Mouse (Mus musculus) embryonic facial prominence, embryonic 15.5 days (tissue): ENCODE results near the gene Padi4. TPM values are rescaled to one million over a fixed set of nuclear protein-coding genes. Genes with fewer than 3 reads are reported as not detected.
A peak's percentile ranks its signal among the peaks of the same experiment; 100 is the strongest.

Experiments used
- ATAC-seq: fragments of 200-750 bp; cut with Nextera tagmentation; 2 replicates; pipeline ENCODE4 v1.8.0; 2017; ENCODE audit warnings: low read depth, moderate TSS enrichment; ENCODE audit not compliant: insufficient number of reproducible peaks, low FRiP score, low TSS enrichment
- H3K27ac ChIP-seq: fragments of 300-500 bp; sonication (generic); replicated peaks from 2 replicates; pipeline ENCODE4 v1.5.1; 2015; ENCODE audit warnings: mild to moderate bottlenecking, inconsistent platforms
- H3K27me3 ChIP-seq: fragments of 300-500 bp; sonication (generic); 2 replicates; pipeline ENCODE4 v1.6.1; 2015; ENCODE audit warnings: inconsistent platforms
- H3K36me3 ChIP-seq: fragments of 300-500 bp; sonication (generic); 2 replicates; pipeline ENCODE4 v1.6.1; 2015; ENCODE audit warnings: mild to moderate bottlenecking, inconsistent platforms
- H3K4me1 ChIP-seq: fragments of 300-500 bp; sonication (generic); 2 replicates; pipeline ENCODE4 v1.6.1; 2015; ENCODE audit warnings: inconsistent platforms
- H3K4me2 ChIP-seq: fragments of 300-500 bp; sonication (generic); replicated peaks from 2 replicates; pipeline ENCODE4 v1.6.1; 2015; ENCODE audit warnings: mild to moderate bottlenecking, inconsistent platforms
- H3K4me3 ChIP-seq: fragments of 300-500 bp; sonication (generic); replicated peaks from 2 replicates; pipeline ENCODE4 v1.5.1; 2015; ENCODE audit warnings: mild to moderate bottlenecking, inconsistent platforms
- H3K9ac ChIP-seq: fragments of 300-500 bp; sonication (generic); 2 replicates; pipeline ENCODE4 v1.6.1; 2015; ENCODE audit warnings: inconsistent platforms
- H3K9me3 ChIP-seq: fragments of 300-500 bp; sonication (generic); replicated peaks from 2 replicates; pipeline ENCODE4 v1.6.1; 2016; ENCODE audit warnings: inconsistent platforms
- WGBS: fragments of 180-500 bp; shearing (Covaris S2); methylation state at CpG from one replicate; pipeline ENCODE4 v1.1.7; 2015; 5-methylcytosine and 5-hydroxymethylcytosine counted together
- polyA plus RNA-seq: library from polyadenylated mRNA; unstranded; fragments of >200 nt; fragmentation: Nextera tagmentation; extraction: Ambion mirVana; gene quantifications from 2 replicates; pipeline ENCODE4 v1.2.1, GENCODE M21; 2015

The Padi4 gene
- 1.7 and 1.9 TPM in 2 replicates for polyA plus RNA-seq

- H3K9ac ChIP-seq = no peak within 1 kb of the TSS
- no peak within 1 kb of the TSS for H3K27ac ChIP-seq
- H3K9me3 ChIP-seq = no peaks in the 10 kb centered on the region
- H3K36me3 ChIP-seq = no peaks in the 10 kb centered on the region
- 0 out of 2 replicates have a peak, but pooled peaks cover 7% of the 10 kb centered on the region for H3K4me1 ChIP-seq
- no peak within 1 kb of the TSS for H3K4me2 ChIP-seq
- no peaks in the 10 kb centered on the region for H3K27me3 ChIP-seq
- WGBS = 79% methylated on average over 21 of the region's 21 CpGs
- H3K4me3 ChIP-seq = no peak within 1 kb of the TSS
- no peak for ATAC-seq
These were observed at the start of gene Padi4 for GRCm38 (mm10) chr4:140774025-140774800. Gene Padi4 (minus strand): TSS chr4:140774236.

- H3K9ac ChIP-seq = no peak overlapping the region
- H3K4me2 ChIP-seq = no peak overlapping the region
- no peak overlapping the region for H3K4me3 ChIP-seq
- no peaks in the 10 kb centered on the region for H3K4me1 ChIP-seq
- H3K9me3 ChIP-seq = peaks cover 13% of the 10 kb centered on the region; the same call in 1 of the 2 replicates
- H3K36me3 ChIP-seq = no peaks in the 10 kb centered on the region
- WGBS = 70% methylated on average over 5 of the region's 5 CpGs
- ATAC-seq = no peak
- no peaks in the 10 kb centered on the region for H3K27me3 ChIP-seq
- H3K27ac ChIP-seq = no peak overlapping the region
These were observed 48.0 kb upstream of the Padi4 start for GRCm38 (mm10) chr4:140821988-140822387.

GRCm38 (mm10) chr4:140817413-140817812 lies 43.4 kb upstream of the Padi4 start:
- no peaks in the 10 kb centered on the region; the same call in 1 of the 2 replicates for H3K9me3 ChIP-seq
- H3K36me3 ChIP-seq = no peaks in the 10 kb centered on the region
- H3K4me1 ChIP-seq = peaks cover 29% of the 10 kb centered on the region
- no peak for ATAC-seq
- no peak overlapping the region for H3K4me3 ChIP-seq
- H3K9ac ChIP-seq = no peak overlapping the region
- no peak overlapping the region for H3K4me2 ChIP-seq
- 93% methylated on average over 8 of the region's 8 CpGs for WGBS
- H3K27ac ChIP-seq = no peak overlapping the region
- no peaks in the 10 kb centered on the region; the same call in 1 of the 2 replicates for H3K27me3 ChIP-seq

- no peak overlapping the region for H3K27ac ChIP-seq
- peaks cover 32% of the 10 kb centered on the region for H3K4me1 ChIP-seq
- H3K4me2 ChIP-seq = no peak overlapping the region
- H3K36me3 ChIP-seq = no peaks in the 10 kb centered on the region
- H3K27me3 ChIP-seq = no peaks in the 10 kb centered on the region; the same call in 1 of the 2 replicates
- no peak for ATAC-seq
- 46% methylated on average over 10 of the region's 10 CpGs for WGBS
- no peak overlapping the region for H3K9ac ChIP-seq
- H3K4me3 ChIP-seq = no peak overlapping the region
- H3K9me3 ChIP-seq = no peaks in the 10 kb centered on the region; the same call in 1 of the 2 replicates
These were observed 42.2 kb upstream of the Padi4 start for GRCm38 (mm10) chr4:140815996-140816917.

- ATAC-seq = no peak
- H3K27me3 ChIP-seq = no peaks in the 10 kb centered on the region; the same call in 1 of the 2 replicates
These were observed 41.5 kb upstream of the Padi4 start for GRCm38 (mm10) chr4:140815496-140815895.

GRCm38 (mm10) chr4:140814241-140815225 lies 40.5 kb upstream of the Padi4 start:
- no peaks in the 10 kb centered on the region for H3K36me3 ChIP-seq
- H3K9me3 ChIP-seq = no peaks in the 10 kb centered on the region; the same call in 1 of the 2 replicates
- H3K27me3 ChIP-seq = no peaks in the 10 kb centered on the region; the same call in 1 of the 2 replicates
- H3K4me3 ChIP-seq = peak overlapping the region; percentile 40
- ATAC-seq = peak; percentile 49; the same call in 1 of the 2 replicates
- peak overlapping the region; percentile 13; the same call in 1 of the 2 replicates for H3K9ac ChIP-seq
- peaks cover 32% of the 10 kb centered on the region for H3K4me1 ChIP-seq
- H3K4me2 ChIP-seq = peak overlapping the region; percentile 70
- H3K27ac ChIP-seq = peak overlapping the region; percentile 65
- WGBS = 22% methylated on average over 36 of the region's 36 CpGs

More at GRCm38 (mm10) chr4:140815496-140815895, 41.5 kb upstream of the Padi4 start:
- Histone ChIP-seq H3K4me1 (peaks cover 32% of the 10 kb centered on the region), H3K4me3 (no peak overlapping the region), H3K27ac (no peak overlapping the region), H3K9ac (no peak overlapping the region), H3K36me3 (no peaks in the 10 kb centered on the region), H3K9me3 (no peaks in the 10 kb centered on the region; the same call in 1 of the 2 replicates), H3K4me2 (no peak overlapping the region)
- 61% methylated on average over 5 of the region's 5 CpGs for WGBS

- H3K27me3 ChIP-seq = no peaks in the 10 kb centered on the region; the same call in 1 of the 2 replicates
- no peak for ATAC-seq
- H3K4me1 ChIP-seq = peaks cover 32% of the 10 kb centered on the region
- H3K27ac ChIP-seq = peak overlapping the region; percentile 65; the same call in 1 of the 2 replicates
- no peaks in the 10 kb centered on the region for H3K36me3 ChIP-seq
- H3K4me3 ChIP-seq = peak overlapping the region; percentile 40
- 5% methylated on average over 13 of the region's 13 CpGs for WGBS
- H3K9me3 ChIP-seq = no peaks in the 10 kb centered on the region; the same call in 1 of the 2 replicates
- H3K9ac ChIP-seq = peak overlapping the region; percentile 13
- peak overlapping the region; percentile 70 for H3K4me2 ChIP-seq
These were observed 39.5 kb upstream of the Padi4 start for GRCm38 (mm10) chr4:140813358-140814185.

GRCm38 (mm10) chr4:140812609-140813008 lies 38.6 kb upstream of the Padi4 start:
- H3K36me3 ChIP-seq = no peaks in the 10 kb centered on the region
- no peak overlapping the region for H3K27ac ChIP-seq

GRCm38 (mm10) chr4:140812191-140812590 lies 38.2 kb upstream of the Padi4 start:
- WGBS = 54% methylated on average over 8 of the region's 8 CpGs
- no peak for ATAC-seq

More at GRCm38 (mm10) chr4:140812609-140813008, 38.6 kb upstream of the Padi4 start:
- H3K4me3 ChIP-seq = no peak overlapping the region
- no peak for ATAC-seq
- no peak overlapping the region for H3K4me2 ChIP-seq
- no peaks in the 10 kb centered on the region; the same call in 1 of the 2 replicates for H3K9me3 ChIP-seq
- peaks cover 32% of the 10 kb centered on the region for H3K4me1 ChIP-seq
- no peak overlapping the region for H3K9ac ChIP-seq
- no peaks in the 10 kb centered on the region; the same call in 1 of the 2 replicates for H3K27me3 ChIP-seq
- WGBS = 25% methylated on average over 14 of the region's 14 CpGs

More at GRCm38 (mm10) chr4:140812191-140812590, 38.2 kb upstream of the Padi4 start:
- no peak overlapping the region for H3K27ac ChIP-seq
- no peaks in the 10 kb centered on the region for H3K9me3 ChIP-seq
- H3K4me2 ChIP-seq = no peak overlapping the region
- no peaks in the 10 kb centered on the region for H3K36me3 ChIP-seq
- H3K9ac ChIP-seq = no peak overlapping the region
- H3K27me3 ChIP-seq = no peaks in the 10 kb centered on the region; the same call in 1 of the 2 replicates
- H3K4me1 ChIP-seq = peaks cover 32% of the 10 kb centered on the region
- H3K4me3 ChIP-seq = no peak overlapping the region
